Mouse (Mus musculus): Measurements from ENCODE around the gene Mettl7a1. TPM values are rescaled to one million over a fixed set of nuclear protein-coding genes. Genes with fewer than 3 reads are reported as not detected.
"Not testable (repeated sequence)": the region's sequence is repeated elsewhere in the genome, so short reads cannot be mapped to it uniquely, and the experiment has no call there.

The Mettl7a1 gene
- polyA plus RNA-seq, 1 experiment from 2014 or later, result 3.4 TPM

- H3K4me3 ChIP-seq (ENCODE audit: low read depth, low read length), result no peak overlapping the region
- H3K36me3 ChIP-seq (ENCODE audit: control insufficient read depth, insufficient read depth, low read length), result no peaks in the 10 kb centered on the region
- H3K27ac ChIP-seq (ENCODE audit: low read depth, low read length), result no peak overlapping the region
- ATAC-seq (ENCODE audit: low FRiP score) (no peak), DNase-seq (ENCODE audit: low spot score) (no peak)
- H3K4me2 ChIP-seq (replicated peaks; ENCODE audit: low read depth, low read length), result no peak overlapping the region
- no peaks in the 10 kb centered on the region for H3K9me3 ChIP-seq (ENCODE audit: control insufficient read depth, low read length)
- H3K27me3 ChIP-seq (ENCODE audit: control insufficient read depth, insufficient read depth, low read length), result no peaks in the 10 kb centered on the region
- WGBS, result 62% methylated on average over 2 of the region's 2 CpGs
- no peak overlapping the region for H3K9ac ChIP-seq (ENCODE audit: low read depth, low read length)
- no peaks in the 10 kb centered on the region for H3K4me1 ChIP-seq (replicated peaks; ENCODE audit: control insufficient read depth, insufficient read depth, low read length)
Measured at GRCm38 (mm10) chr15:100349496-100349895, 45.6 kb downstream of the Mettl7a1 start.

- H3K9me3 ChIP-seq (ENCODE audit: control insufficient read depth, low read length), result no peaks in the 10 kb centered on the region
- no peak overlapping the region for H3K9ac ChIP-seq (ENCODE audit: low read depth, low read length)
- 71% methylated on average over 6 of the region's 6 CpGs for WGBS
- no peaks in the 10 kb centered on the region for H3K36me3 ChIP-seq (ENCODE audit: control insufficient read depth, insufficient read depth, low read length)
- no peaks in the 10 kb centered on the region for H3K4me1 ChIP-seq (replicated peaks; ENCODE audit: control insufficient read depth, insufficient read depth, low read length)
- H3K4me3 ChIP-seq (ENCODE audit: low read depth, low read length), result no peak overlapping the region
- H3K4me2 ChIP-seq (replicated peaks; ENCODE audit: low read depth, low read length), result no peak overlapping the region
- no peak overlapping the region for H3K27ac ChIP-seq (ENCODE audit: low read depth, low read length)
- ATAC-seq (ENCODE audit: low FRiP score) (no peak), DNase-seq (ENCODE audit: low spot score) (no peak)
- H3K27me3 ChIP-seq (ENCODE audit: control insufficient read depth, insufficient read depth, low read length), result no peaks in the 10 kb centered on the region
Measured at GRCm38 (mm10) chr15:100351501-100352060, 47.6 kb downstream of the Mettl7a1 start.

- Histone ChIP-seq H3K36me3 (ENCODE audit: control insufficient read depth, insufficient read depth, low read length) (no peaks in the 10 kb centered on the region), H3K27ac (ENCODE audit: low read depth, low read length) (no peak within 1 kb of the TSS), H3K4me1 (replicated peaks; ENCODE audit: control insufficient read depth, insufficient read depth, low read length) (no peaks in the 10 kb centered on the region), H3K4me3 (ENCODE audit: low read depth, low read length) (no peak within 1 kb of the TSS), H3K9me3 (ENCODE audit: control insufficient read depth, low read length) (no peaks in the 10 kb centered on the region), H3K27me3 (ENCODE audit: control insufficient read depth, insufficient read depth, low read length) (no peaks in the 10 kb centered on the region), H3K9ac (ENCODE audit: low read depth, low read length) (no peak within 1 kb of the TSS), H3K4me2 (replicated peaks; ENCODE audit: low read depth, low read length) (no peak within 1 kb of the TSS)
- no peak for ATAC-seq (ENCODE audit: low FRiP score)
- no peak for DNase-seq (ENCODE audit: low spot score)
- WGBS, result 83% methylated on average over 10 of the region's 10 CpGs
Measured at GRCm38 (mm10) chr15:100352711-100353250, 48.8 kb downstream of the Mettl7a1 start, which contains the start of the genes Methig1 and Mettl7a2. Gene Methig1, plus strand, starts transcription at chr15:100353149. Gene Mettl7a2, plus strand, starts transcription at chr15:100353200.

DNA sequence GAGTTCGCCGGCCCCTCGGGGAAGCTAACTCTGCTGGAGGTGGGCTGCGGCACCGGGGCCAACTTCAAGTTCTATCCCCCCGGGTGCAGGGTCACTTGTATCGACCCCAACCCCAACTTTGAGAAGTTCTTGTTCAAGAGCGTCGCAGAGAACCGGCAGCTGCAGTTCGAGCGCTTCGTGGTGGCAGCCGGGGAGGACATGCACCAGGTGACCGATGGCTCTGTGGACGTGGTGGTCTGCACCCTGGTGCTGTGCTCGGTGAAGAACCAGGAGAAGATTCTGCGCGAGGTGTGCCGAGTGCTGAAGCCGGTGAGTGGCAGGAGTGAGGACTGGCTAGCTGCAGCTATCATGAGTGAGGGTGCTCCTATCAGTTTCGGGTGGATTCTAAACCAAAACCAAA is 49.5 kb downstream of the Mettl7a1 start:
- not testable (repeated sequence) for H3K4me3 ChIP-seq (ENCODE audit: low read depth, low read length); H3K27ac ChIP-seq (ENCODE audit: low read depth, low read length); DNase-seq (ENCODE audit: low spot score); H3K9me3 ChIP-seq (ENCODE audit: control insufficient read depth, low read length); H3K9ac ChIP-seq (ENCODE audit: low read depth, low read length); H3K36me3 ChIP-seq (ENCODE audit: control insufficient read depth, insufficient read depth, low read length); H3K4me1 ChIP-seq (replicated peaks; ENCODE audit: control insufficient read depth, insufficient read depth, low read length); H3K27me3 ChIP-seq (ENCODE audit: control insufficient read depth, insufficient read depth, low read length); H3K4me2 ChIP-seq (replicated peaks; ENCODE audit: low read depth, low read length); ATAC-seq (ENCODE audit: low FRiP score)
- 88% methylated on average over 11 of the region's 22 CpGs for WGBS

DNA sequence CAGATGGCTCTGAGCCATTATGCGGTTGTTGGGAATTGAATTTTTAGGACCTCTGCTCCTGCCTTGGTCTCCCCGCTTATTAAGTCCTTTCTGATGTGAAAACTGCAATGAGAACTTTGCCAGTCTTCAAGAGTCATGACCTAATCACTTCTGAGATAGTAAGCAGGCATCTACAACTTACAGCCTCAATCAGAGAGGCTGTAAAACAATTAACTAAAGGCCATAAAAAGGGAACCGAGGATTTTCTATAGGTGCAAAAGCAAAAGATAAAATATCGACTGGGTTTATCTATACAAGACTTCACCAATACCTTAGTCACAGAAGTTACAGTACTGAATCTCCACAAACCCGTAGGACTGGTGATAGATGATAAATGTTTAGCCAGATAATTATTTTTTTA is 51.9 kb downstream of the Mettl7a1 start:
- Histone ChIP-seq H3K4me1 (replicated peaks; ENCODE audit: control insufficient read depth, insufficient read depth, low read length) (no peaks in the 10 kb centered on the region), H3K9me3 (ENCODE audit: control insufficient read depth, low read length) (no peaks in the 10 kb centered on the region), H3K36me3 (ENCODE audit: control insufficient read depth, insufficient read depth, low read length) (no peaks in the 10 kb centered on the region), H3K27ac (ENCODE audit: low read depth, low read length) (no peak overlapping the region), H3K4me2 (replicated peaks; ENCODE audit: low read depth, low read length) (no peak overlapping the region), H3K9ac (ENCODE audit: low read depth, low read length) (no peak overlapping the region), H3K27me3 (ENCODE audit: control insufficient read depth, insufficient read depth, low read length) (no peaks in the 10 kb centered on the region), H3K4me3 (ENCODE audit: low read depth, low read length) (no peak overlapping the region)
- ATAC-seq (ENCODE audit: low FRiP score) (no peak), DNase-seq (ENCODE audit: low spot score) (no peak)
- 89% methylated on average over 5 of the region's 5 CpGs for WGBS

- no peak within 1 kb of the TSS for H3K27ac ChIP-seq (ENCODE audit: low read depth, low read length)
- no peak for ATAC-seq (ENCODE audit: low FRiP score)
- no peak within 1 kb of the TSS for H3K4me2 ChIP-seq (replicated peaks; ENCODE audit: low read depth, low read length)
- H3K36me3 ChIP-seq (ENCODE audit: control insufficient read depth, insufficient read depth, low read length), result no peaks in the 10 kb centered on the region
- no peaks in the 10 kb centered on the region for H3K9me3 ChIP-seq (ENCODE audit: control insufficient read depth, low read length)
- H3K4me1 ChIP-seq (replicated peaks; ENCODE audit: control insufficient read depth, insufficient read depth, low read length), result no peaks in the 10 kb centered on the region
- no peak within 1 kb of the TSS for H3K9ac ChIP-seq (ENCODE audit: low read depth, low read length)
- WGBS, result 85% methylated on average over 7 of the region's 7 CpGs
- H3K27me3 ChIP-seq (ENCODE audit: control insufficient read depth, insufficient read depth, low read length), result no peaks in the 10 kb centered on the region
- no peak within 1 kb of the TSS for H3K4me3 ChIP-seq (ENCODE audit: low read depth, low read length)
- DNase-seq (ENCODE audit: low spot score), result no peak
Measured at GRCm38 (mm10) chr15:100364242-100364641, 60.3 kb downstream of the Mettl7a1 start, which contains the start of gene Higd1c. Gene Higd1c, plus strand, starts transcription at chr15:100364542.

DNA sequence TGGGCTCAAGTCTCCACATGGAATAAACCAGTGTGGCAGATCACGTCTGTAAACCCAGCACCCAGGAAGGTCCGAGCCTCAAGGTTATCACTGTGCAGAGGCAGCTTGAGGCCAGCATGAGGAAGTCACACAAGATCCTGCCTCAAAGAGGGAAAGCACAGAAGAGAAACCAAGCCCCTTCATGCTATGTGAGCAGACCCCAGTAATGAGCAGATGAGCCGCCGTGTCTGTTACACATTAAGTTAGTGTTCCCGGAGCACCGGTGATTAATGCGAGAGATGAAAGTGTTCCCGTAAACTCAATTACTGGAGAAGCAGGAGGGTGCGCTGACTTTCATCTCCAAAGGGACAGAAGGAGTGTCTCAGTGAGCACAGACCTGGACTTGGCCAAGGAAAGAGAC is 62.0 kb downstream of the Mettl7a1 start:
- not testable (repeated sequence) for H3K4me2 ChIP-seq (replicated peaks; ENCODE audit: low read depth, low read length); DNase-seq (ENCODE audit: low spot score); H3K27me3 ChIP-seq (ENCODE audit: control insufficient read depth, insufficient read depth, low read length); ATAC-seq (ENCODE audit: low FRiP score); H3K36me3 ChIP-seq (ENCODE audit: control insufficient read depth, insufficient read depth, low read length); H3K9me3 ChIP-seq (ENCODE audit: control insufficient read depth, low read length); H3K4me3 ChIP-seq (ENCODE audit: low read depth, low read length); H3K4me1 ChIP-seq (replicated peaks; ENCODE audit: control insufficient read depth, insufficient read depth, low read length); H3K9ac ChIP-seq (ENCODE audit: low read depth, low read length); H3K27ac ChIP-seq (ENCODE audit: low read depth, low read length)
- WGBS, result 62% methylated on average over 9 of the region's 9 CpGs

DNA sequence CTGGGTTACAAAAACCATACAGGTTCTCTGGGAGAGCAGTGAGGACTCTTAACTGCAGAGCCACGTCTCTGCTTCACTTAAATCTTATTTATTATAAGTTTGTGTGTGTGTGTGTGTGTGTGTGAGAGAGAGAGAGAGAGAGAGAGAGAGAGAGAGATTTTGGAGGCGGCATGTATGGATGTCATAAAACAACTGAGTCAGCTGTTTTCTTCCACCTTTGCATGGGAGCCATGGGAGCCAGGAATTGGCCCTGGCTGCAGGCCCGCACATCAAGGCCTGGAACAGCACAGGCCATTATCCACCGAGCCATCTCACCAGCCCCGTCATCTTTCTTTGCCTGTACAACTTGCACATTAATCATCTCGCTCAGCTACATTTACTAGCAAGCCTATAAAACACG is 63.2 kb downstream of the Mettl7a1 start:
- ATAC-seq (ENCODE audit: low FRiP score), result no peak
- Histone ChIP-seq H3K4me2 (replicated peaks; ENCODE audit: low read depth, low read length) (no peak overlapping the region), H3K27ac (ENCODE audit: low read depth, low read length) (no peak overlapping the region), H3K4me3 (ENCODE audit: low read depth, low read length) (no peak overlapping the region), H3K9ac (ENCODE audit: low read depth, low read length) (no peak overlapping the region), H3K36me3 (ENCODE audit: control insufficient read depth, insufficient read depth, low read length) (no peaks in the 10 kb centered on the region), H3K9me3 (ENCODE audit: control insufficient read depth, low read length) (no peaks in the 10 kb centered on the region), H3K27me3 (ENCODE audit: control insufficient read depth, insufficient read depth, low read length) (no peaks in the 10 kb centered on the region), H3K4me1 (replicated peaks; ENCODE audit: control insufficient read depth, insufficient read depth, low read length) (no peaks in the 10 kb centered on the region)
- 81% methylated on average over 7 of the region's 7 CpGs for WGBS
- DNase-seq (ENCODE audit: low spot score), result no peak

GRCm38 (mm10) chr15:100375066-100375465 is 71.1 kb downstream of the Mettl7a1 start:
- Histone ChIP-seq H3K4me3 (ENCODE audit: low read depth, low read length) (no peak overlapping the region), H3K9me3 (ENCODE audit: control insufficient read depth, low read length) (no peaks in the 10 kb centered on the region), H3K4me2 (replicated peaks; ENCODE audit: low read depth, low read length) (no peak overlapping the region), H3K36me3 (ENCODE audit: control insufficient read depth, insufficient read depth, low read length) (no peaks in the 10 kb centered on the region), H3K27me3 (ENCODE audit: control insufficient read depth, insufficient read depth, low read length) (no peaks in the 10 kb centered on the region), H3K4me1 (replicated peaks; ENCODE audit: control insufficient read depth, insufficient read depth, low read length) (no peaks in the 10 kb centered on the region), H3K9ac (ENCODE audit: low read depth, low read length) (no peak overlapping the region), H3K27ac (ENCODE audit: low read depth, low read length) (no peak overlapping the region)
- 35% methylated on average over 5 of the region's 5 CpGs for WGBS
- DNase-seq (ENCODE audit: low spot score), result peak; percentile 72
- no peak for ATAC-seq (ENCODE audit: low FRiP score)

All from hindbrain, embryonic 11.5 days (tissue).